Mouse (Mus musculus) liver, adult 2 months (tissue): Measurements from ENCODE around the gene Sptbn1. TPM values are rescaled to one million over a fixed set of nuclear protein-coding genes. Genes with fewer than 3 reads are reported as not detected.

Source experiments
- DNase-seq: peaks from one replicate; pipeline ENCODE4 v3.0.0-alpha.2; 2011; ENCODE audit warnings: low read depth, low spot score; ENCODE audit errors: extremely low read depth
- H3K27ac ChIP-seq: fragments of 200-500 bp; replicated peaks from 2 replicates; pipeline ENCODE4 v1.5.1; 2012; ENCODE audit warnings: low read depth, mild to moderate bottlenecking, control low read depth, inconsistent platforms, low read length; ENCODE audit not compliant: insufficient read depth
- H3K27me3 ChIP-seq: fragments of 200-500 bp; 2 replicates; pipeline ENCODE4 v1.6.1; 2012; ENCODE audit warnings: mild to moderate bottlenecking, moderate library complexity, low read length, inconsistent platforms; ENCODE audit not compliant: control insufficient read depth, insufficient read depth
- H3K36me3 ChIP-seq: fragments of 200-500 bp; 2 replicates; pipeline ENCODE4 v1.6.1; 2012; ENCODE audit warnings: low read length, inconsistent platforms; ENCODE audit not compliant: control insufficient read depth, insufficient read depth
- H3K4me1 ChIP-seq: fragments of 200-500 bp; 2 replicates; pipeline ENCODE4 v1.6.1; 2011; ENCODE audit warnings: low read length; ENCODE audit not compliant: control insufficient read depth, insufficient read depth
- H3K4me3 ChIP-seq: fragments of 200-500 bp; 2 replicates; pipeline ENCODE4 v1.5.1; 2011; ENCODE audit warnings: low read depth, mild to moderate bottlenecking, control low read depth, low read length, moderate library complexity; ENCODE audit not compliant: insufficient read depth
- H3K79me2 ChIP-seq: fragments of 200-500 bp; 2 replicates; pipeline ENCODE4 v1.6.1; 2012; ENCODE audit warnings: inconsistent platforms, mild to moderate bottlenecking, low read length, moderate library complexity; ENCODE audit not compliant: control insufficient read depth, insufficient read depth
- H3K9ac ChIP-seq: fragments of 200-500 bp; 2 replicates; pipeline ENCODE4 v1.6.1; 2012; ENCODE audit warnings: low read depth, mild to moderate bottlenecking, control low read depth, inconsistent platforms, low read length
- CTCF ChIP-seq: fragments of 200-500 bp; IDR thresholded peaks from 2 replicates; pipeline ENCODE4 v1.5.1; 2011; ENCODE audit warnings: low read depth, low read length, control low read depth
- POLR2A ChIP-seq: fragments of 200-500 bp; IDR thresholded peaks from 2 replicates; pipeline ENCODE4 v1.6.1; 2011; ENCODE audit warnings: low read length, control low read depth; ENCODE audit not compliant: insufficient read depth; ENCODE audit errors: extremely low read depth
- WGBS: fragments of 180-500 bp; shearing (Covaris S2); methylation state at CpG from one replicate; pipeline ENCODE4 v1.1.7; 2018; 5-methylcytosine and 5-hydroxymethylcytosine counted together
- polyA plus RNA-seq: library from polyadenylated mRNA; depleted of rRNA; stranded (reverse); fragments of >200 nt; gene quantifications from 2 replicates; pipeline ENCODE4 v1.2.3, GENCODE M21; 2012
- total RNA-seq: library from RNA; depleted of rRNA; stranded (reverse); fragments of >200 nt; gene quantifications from 2 replicates; pipeline ENCODE4 v1.2.3, GENCODE M21; 2014

Sptbn1 gene
- total and polyA plus RNA-seq, 2 experiments, result 13.0 to 50.9 TPM

GRCm38 (mm10) chr11:30204398-30204797, 63.6 kb downstream of the Sptbn1 start:
- Histone ChIP-seq H3K27me3 (no peaks in the 10 kb centered on the region), H3K4me3 (no peak overlapping the region), H3K36me3 (no peaks in the 10 kb centered on the region), H3K79me2 (peaks cover 3% of the 10 kb centered on the region; the same call in 1 of the 2 replicates), H3K27ac (no peak overlapping the region), H3K9ac (no peak overlapping the region), H3K4me1 (peaks cover 3% of the 10 kb centered on the region; the same call in 1 of the 2 replicates)
- no peak for DNase-seq
- no peak for TF ChIP-seq CTCF
- TF ChIP-seq POLR2A, result no peak

- no peak for TF ChIP-seq CTCF
- no peaks in the 10 kb centered on the region for H3K27me3 ChIP-seq
- no peak overlapping the region for H3K9ac ChIP-seq
Measured at GRCm38 (mm10) chr11:30200391-30200790, 67.6 kb downstream of the Sptbn1 start.

GRCm38 (mm10) chr11:30198091-30198675, 69.8 kb downstream of the Sptbn1 start:
- peaks cover 6% of the 10 kb centered on the region; the same call in 1 of the 2 replicates for H3K4me1 ChIP-seq
- H3K27me3 ChIP-seq, result no peaks in the 10 kb centered on the region
- WGBS, result 2% methylated on average over 34 of the region's 34 CpGs
- peak overlapping the region; percentile 62 for H3K4me3 ChIP-seq
- peak; percentile 77 for DNase-seq
- no peak for TF ChIP-seq POLR2A
- 0 out of 2 replicates have a peak, but pooled peaks have one; percentile 10 for TF ChIP-seq CTCF
- peak overlapping the region; percentile 71 for H3K9ac ChIP-seq
- no peaks in the 10 kb centered on the region for H3K36me3 ChIP-seq
- peak overlapping the region; percentile 77 for H3K27ac ChIP-seq
- peaks cover 5% of the 10 kb centered on the region; the same call in 1 of the 2 replicates for H3K79me2 ChIP-seq

More at GRCm38 (mm10) chr11:30200391-30200790, 67.6 kb downstream of the Sptbn1 start:
- no peak overlapping the region for H3K4me3 ChIP-seq
- DNase-seq, result peak; percentile 61
- peaks cover 3% of the 10 kb centered on the region for H3K79me2 ChIP-seq
- no peak overlapping the region for H3K27ac ChIP-seq
- peaks cover 6% of the 10 kb centered on the region; the same call in 1 of the 2 replicates for H3K4me1 ChIP-seq
- no peaks in the 10 kb centered on the region for H3K36me3 ChIP-seq

- Histone ChIP-seq H3K4me1 (peaks cover 6% of the 10 kb centered on the region; the same call in 1 of the 2 replicates), H3K27ac (peak overlapping the region; percentile 77), H3K79me2 (peaks cover 5% of the 10 kb centered on the region; the same call in 1 of the 2 replicates), H3K27me3 (no peaks in the 10 kb centered on the region), H3K9ac (peak overlapping the region; percentile 71), H3K4me3 (peak overlapping the region; percentile 62), H3K36me3 (no peaks in the 10 kb centered on the region)
- TF ChIP-seq CTCF, result no peak
- TF ChIP-seq POLR2A, result 0 out of 2 replicates have a peak, but pooled peaks have one; percentile 10
- 2% methylated on average over 21 of the region's 21 CpGs for WGBS
- DNase-seq, result peak; percentile 79
Measured at GRCm38 (mm10) chr11:30197564-30198090, 70.3 kb downstream of the Sptbn1 start.

GRCm38 (mm10) chr11:30196368-30197070, 71.5 kb downstream of the Sptbn1 start:
- Histone ChIP-seq H3K27ac (no peak overlapping the region), H3K4me1 (peaks cover 6% of the 10 kb centered on the region; the same call in 1 of the 2 replicates), H3K36me3 (no peaks in the 10 kb centered on the region), H3K79me2 (peaks cover 5% of the 10 kb centered on the region; the same call in 1 of the 2 replicates), H3K9ac (no peak overlapping the region), H3K27me3 (no peaks in the 10 kb centered on the region), H3K4me3 (no peak overlapping the region)
- 49% methylated on average over 4 of the region's 4 CpGs for WGBS
- no peak for DNase-seq
- no peak for TF ChIP-seq POLR2A
- TF ChIP-seq CTCF, result no peak

- H3K4me1 ChIP-seq, result peaks cover 6% of the 10 kb centered on the region; the same call in 1 of the 2 replicates
- peak overlapping the region; percentile 42; the same call in 1 of the 2 replicates for H3K27ac ChIP-seq
- TF ChIP-seq CTCF, result no peak
- TF ChIP-seq POLR2A, result no peak
- 72% methylated on average over 3 of the region's 3 CpGs for WGBS
- H3K4me3 ChIP-seq, result no peak overlapping the region
- H3K9ac ChIP-seq, result no peak overlapping the region
- H3K79me2 ChIP-seq, result peaks cover 5% of the 10 kb centered on the region; the same call in 1 of the 2 replicates
- H3K27me3 ChIP-seq, result no peaks in the 10 kb centered on the region
- DNase-seq, result no peak
- no peaks in the 10 kb centered on the region for H3K36me3 ChIP-seq
Measured at GRCm38 (mm10) chr11:30195756-30196155, 72.2 kb downstream of the Sptbn1 start.
